Mouse (Mus musculus) kidney, adult 2 months (tissue): ENCODE results near the gene Chrm2.

Experiments used
- CTCF ChIP-seq: fragments of 200-500 bp; conservative IDR thresholded peaks from 2 replicates; pipeline ENCODE4 v1.5.1; 2011; ENCODE audit warnings: low read depth, mild to moderate bottlenecking, control low read depth, low read length, moderate library complexity, mixed read lengths; ENCODE audit not compliant: insufficient read depth, insufficient read length
- POLR2A ChIP-seq: fragments of 200-500 bp; IDR thresholded peaks from one replicate; pipeline ENCODE4 v1.6.1; 2011; ENCODE audit warnings: low read depth, low read length, control low read depth

- TF ChIP-seq CTCF (no peak), POLR2A (no peak)
These were observed 21.1 kb downstream of the Chrm2 start for GRCm38 (mm10) chr6:36409016-36409415.
